Mouse (Mus musculus): Measurements from ENCODE around the gene Inpp5a. TPM values are rescaled to one million over a fixed set of nuclear protein-coding genes. Genes with fewer than 3 reads are reported as not detected.
"Not testable (repeated sequence)": the region's sequence is repeated elsewhere in the genome, so short reads cannot be mapped to it uniquely, and the experiment has no call there.

The Inpp5a gene
- polyA plus RNA-seq, 1 experiment from 2014 or later, result 23.0 TPM

GRCm38 (mm10) chr7:139418371-139418770 is 29.5 kb downstream of the Inpp5a start:
- H3K4me1 ChIP-seq (ENCODE audit: control insufficient read depth, insufficient read depth, low read length), result 0 out of 2 replicates have a peak, but pooled peaks cover 5% of the 10 kb centered on the region

GRCm38 (mm10) chr7:139422827-139423226 is 33.9 kb downstream of the Inpp5a start:
- ATAC-seq (ENCODE audit: low FRiP score, low TSS enrichment) (no peak), DNase-seq (no peak)
- Histone ChIP-seq H3K4me3 (replicated peaks; ENCODE audit: low read depth, low read length) (no peak overlapping the region), H3K4me2 (ENCODE audit: low read length) (no peak overlapping the region), H3K9me3 (ENCODE audit: control insufficient read depth, low read length) (no peaks in the 10 kb centered on the region), H3K9ac (replicated peaks; ENCODE audit: low read length) (no peak overlapping the region), H3K27ac (replicated peaks; ENCODE audit: low read depth, low read length) (no peak overlapping the region), H3K4me1 (ENCODE audit: control insufficient read depth, insufficient read depth, low read length) (no peaks in the 10 kb centered on the region), H3K27me3 (ENCODE audit: control insufficient read depth, insufficient read depth, low read length) (no peaks in the 10 kb centered on the region), H3K36me3 (ENCODE audit: control insufficient read depth, insufficient read depth, low read length) (no peaks in the 10 kb centered on the region)
- WGBS, result 91% methylated on average over 6 of the region's 6 CpGs

More at GRCm38 (mm10) chr7:139418371-139418770, 29.5 kb downstream of the Inpp5a start:
- H3K27me3 ChIP-seq (ENCODE audit: control insufficient read depth, insufficient read depth, low read length), result no peaks in the 10 kb centered on the region
- H3K4me3 ChIP-seq (replicated peaks; ENCODE audit: low read depth, low read length), result no peak overlapping the region
- H3K27ac ChIP-seq (replicated peaks; ENCODE audit: low read depth, low read length), result no peak overlapping the region
- no peaks in the 10 kb centered on the region for H3K9me3 ChIP-seq (ENCODE audit: control insufficient read depth, low read length)
- H3K9ac ChIP-seq (replicated peaks; ENCODE audit: low read length), result no peak overlapping the region
- WGBS, result 100% methylated on average over 1 of the region's 1 CpGs
- ATAC-seq (ENCODE audit: low FRiP score, low TSS enrichment), result no peak
- no peak overlapping the region for H3K4me2 ChIP-seq (ENCODE audit: low read length)
- H3K36me3 ChIP-seq (ENCODE audit: control insufficient read depth, insufficient read depth, low read length), result no peaks in the 10 kb centered on the region
- DNase-seq, result no peak

- ATAC-seq (ENCODE audit: low FRiP score, low TSS enrichment), result no peak
Measured at GRCm38 (mm10) chr7:139434095-139434830, 45.4 kb downstream of the Inpp5a start.

GRCm38 (mm10) chr7:139434931-139435330 is 46.0 kb downstream of the Inpp5a start:
- WGBS, result 95% methylated on average over 2 of the region's 2 CpGs
- not testable (repeated sequence) for DNase-seq; H3K9ac ChIP-seq (replicated peaks; ENCODE audit: low read length); H3K9me3 ChIP-seq (ENCODE audit: control insufficient read depth, low read length); H3K4me1 ChIP-seq (ENCODE audit: control insufficient read depth, insufficient read depth, low read length); H3K27me3 ChIP-seq (ENCODE audit: control insufficient read depth, insufficient read depth, low read length); H3K4me3 ChIP-seq (replicated peaks; ENCODE audit: low read depth, low read length); H3K36me3 ChIP-seq (ENCODE audit: control insufficient read depth, insufficient read depth, low read length); ATAC-seq (ENCODE audit: low FRiP score, low TSS enrichment); H3K4me2 ChIP-seq (ENCODE audit: low read length); H3K27ac ChIP-seq (replicated peaks; ENCODE audit: low read depth, low read length)

More at GRCm38 (mm10) chr7:139434095-139434830, 45.4 kb downstream of the Inpp5a start:
- H3K27ac ChIP-seq (replicated peaks; ENCODE audit: low read depth, low read length), result no peak overlapping the region
- 92% methylated on average over 5 of the region's 5 CpGs for WGBS
- H3K27me3 ChIP-seq (ENCODE audit: control insufficient read depth, insufficient read depth, low read length), result no peaks in the 10 kb centered on the region
- no peak overlapping the region for H3K4me2 ChIP-seq (ENCODE audit: low read length)
- 0 out of 2 replicates have a peak, but pooled peaks cover 3% of the 10 kb centered on the region for H3K4me1 ChIP-seq (ENCODE audit: control insufficient read depth, insufficient read depth, low read length)
- no peaks in the 10 kb centered on the region for H3K36me3 ChIP-seq (ENCODE audit: control insufficient read depth, insufficient read depth, low read length)
- 0 out of 2 replicates have a peak, but pooled peaks cover 2% of the 10 kb centered on the region for H3K9me3 ChIP-seq (ENCODE audit: control insufficient read depth, low read length)
- H3K4me3 ChIP-seq (replicated peaks; ENCODE audit: low read depth, low read length), result no peak overlapping the region
- no peak overlapping the region for H3K9ac ChIP-seq (replicated peaks; ENCODE audit: low read length)
- DNase-seq, result no peak

GRCm38 (mm10) chr7:139435749-139436148 is 46.8 kb downstream of the Inpp5a start:
- Histone ChIP-seq H3K27me3 (ENCODE audit: control insufficient read depth, insufficient read depth, low read length) (no peaks in the 10 kb centered on the region), H3K27ac (replicated peaks; ENCODE audit: low read depth, low read length) (no peak overlapping the region), H3K4me1 (ENCODE audit: control insufficient read depth, insufficient read depth, low read length) (0 out of 2 replicates have a peak, but pooled peaks cover 3% of the 10 kb centered on the region), H3K9me3 (ENCODE audit: control insufficient read depth, low read length) (no peaks in the 10 kb centered on the region), H3K36me3 (ENCODE audit: control insufficient read depth, insufficient read depth, low read length) (no peaks in the 10 kb centered on the region), H3K4me3 (replicated peaks; ENCODE audit: low read depth, low read length) (no peak overlapping the region), H3K4me2 (ENCODE audit: low read length) (no peak overlapping the region), H3K9ac (replicated peaks; ENCODE audit: low read length) (no peak overlapping the region)
- ATAC-seq (ENCODE audit: low FRiP score, low TSS enrichment), result no peak
- DNase-seq, result no peak

DNA sequence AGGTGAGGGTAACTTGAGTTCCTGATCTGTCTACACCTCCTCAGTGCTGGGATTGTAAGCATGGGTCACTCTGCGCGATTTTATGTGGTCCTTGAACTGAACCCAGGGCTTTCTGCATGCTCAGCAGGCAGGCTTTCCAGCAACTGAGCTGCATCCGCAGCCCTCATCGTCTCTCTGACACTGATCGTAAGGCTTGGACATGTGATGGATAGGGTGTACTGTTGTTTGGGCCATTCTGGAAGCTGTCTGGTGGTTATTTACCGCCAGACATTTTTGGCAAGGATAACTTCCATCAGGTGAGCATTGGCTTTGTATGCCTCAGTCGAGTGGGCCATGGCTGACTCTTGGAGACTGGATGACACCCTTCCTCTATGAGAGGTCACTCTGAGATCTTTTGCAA is 48.0 kb downstream of the Inpp5a start:
- no peak overlapping the region for H3K4me2 ChIP-seq (ENCODE audit: low read length)
- DNase-seq, result no peak
- H3K27me3 ChIP-seq (ENCODE audit: control insufficient read depth, insufficient read depth, low read length), result no peaks in the 10 kb centered on the region
- no peak for ATAC-seq (ENCODE audit: low FRiP score, low TSS enrichment)
- H3K27ac ChIP-seq (replicated peaks; ENCODE audit: low read depth, low read length), result no peak overlapping the region
- no peaks in the 10 kb centered on the region for H3K36me3 ChIP-seq (ENCODE audit: control insufficient read depth, insufficient read depth, low read length)
- peaks cover 14% of the 10 kb centered on the region; the same call in 1 of the 2 replicates for H3K4me1 ChIP-seq (ENCODE audit: control insufficient read depth, insufficient read depth, low read length)
- WGBS, result 86% methylated on average over 7 of the region's 7 CpGs
- H3K9ac ChIP-seq (replicated peaks; ENCODE audit: low read length), result no peak overlapping the region
- H3K9me3 ChIP-seq (ENCODE audit: control insufficient read depth, low read length), result no peaks in the 10 kb centered on the region
- H3K4me3 ChIP-seq (replicated peaks; ENCODE audit: low read depth, low read length), result no peak overlapping the region

GRCm38 (mm10) chr7:139437471-139437870 is 48.6 kb downstream of the Inpp5a start:
- 57% methylated on average over 5 of the region's 5 CpGs for WGBS
- peaks cover 14% of the 10 kb centered on the region; the same call in 1 of the 2 replicates for H3K4me1 ChIP-seq (ENCODE audit: control insufficient read depth, insufficient read depth, low read length)
- no peak overlapping the region for H3K27ac ChIP-seq (replicated peaks; ENCODE audit: low read depth, low read length)
- no peak for ATAC-seq (ENCODE audit: low FRiP score, low TSS enrichment)
- DNase-seq, result no peak
- H3K4me3 ChIP-seq (replicated peaks; ENCODE audit: low read depth, low read length), result no peak overlapping the region
- no peaks in the 10 kb centered on the region for H3K27me3 ChIP-seq (ENCODE audit: control insufficient read depth, insufficient read depth, low read length)
- no peak overlapping the region for H3K9ac ChIP-seq (replicated peaks; ENCODE audit: low read length)
- no peak overlapping the region for H3K4me2 ChIP-seq (ENCODE audit: low read length)
- no peaks in the 10 kb centered on the region for H3K9me3 ChIP-seq (ENCODE audit: control insufficient read depth, low read length)
- no peaks in the 10 kb centered on the region for H3K36me3 ChIP-seq (ENCODE audit: control insufficient read depth, insufficient read depth, low read length)

DNA sequence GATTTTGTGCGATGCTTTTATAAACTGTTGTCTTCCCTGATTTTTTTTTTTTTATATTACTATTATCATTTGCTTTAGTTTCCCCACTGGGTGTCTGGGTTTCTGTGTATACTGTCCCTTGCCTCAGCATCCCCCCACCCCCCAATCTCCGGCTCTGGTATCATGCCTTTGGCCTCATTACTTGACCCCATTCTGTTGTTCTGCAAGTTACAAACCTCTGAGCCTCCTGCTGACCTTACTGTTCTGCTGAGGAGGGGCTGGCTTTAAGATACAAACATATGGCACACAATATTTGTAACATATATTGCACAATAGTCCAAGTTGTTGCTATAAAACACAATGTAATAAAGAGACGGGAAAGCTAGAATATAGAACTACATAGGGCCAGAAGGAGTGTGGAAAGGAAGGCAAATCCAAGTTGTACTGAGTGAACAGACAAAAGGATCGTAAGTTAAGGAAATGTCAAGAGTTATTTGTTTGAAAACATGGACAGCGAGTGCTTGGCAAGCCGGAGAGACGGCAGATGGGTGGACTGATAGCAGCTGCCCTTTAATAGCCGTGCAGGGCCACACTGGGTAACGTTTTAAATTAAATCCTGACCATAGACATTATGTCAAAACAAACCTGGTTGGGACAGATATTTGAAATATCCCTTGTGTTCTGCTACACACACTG is 49.2 kb downstream of the Inpp5a start:
- H3K4me1 ChIP-seq (ENCODE audit: control insufficient read depth, insufficient read depth, low read length), result peaks cover 14% of the 10 kb centered on the region; the same call in 1 of the 2 replicates
- no peak for DNase-seq
- H3K4me3 ChIP-seq (replicated peaks; ENCODE audit: low read depth, low read length), result no peak overlapping the region
- ATAC-seq (ENCODE audit: low FRiP score, low TSS enrichment), result no peak
- H3K9me3 ChIP-seq (ENCODE audit: control insufficient read depth, low read length), result no peaks in the 10 kb centered on the region
- H3K4me2 ChIP-seq (ENCODE audit: low read length), result no peak overlapping the region
- WGBS, result 47% methylated on average over 9 of the region's 9 CpGs
- H3K27ac ChIP-seq (replicated peaks; ENCODE audit: low read depth, low read length), result no peak overlapping the region
- no peaks in the 10 kb centered on the region for H3K27me3 ChIP-seq (ENCODE audit: control insufficient read depth, insufficient read depth, low read length)
- H3K9ac ChIP-seq (replicated peaks; ENCODE audit: low read length), result no peak overlapping the region
- no peaks in the 10 kb centered on the region for H3K36me3 ChIP-seq (ENCODE audit: control insufficient read depth, insufficient read depth, low read length)
